Mouse (Mus musculus) CH12.LX (cell line): ENCODE results near the gene Rhof. TPM values are rescaled to one million over a fixed set of nuclear protein-coding genes. Genes with fewer than 3 reads are reported as not detected.

Experiments used
- DNase-seq: peaks from one replicate; pipeline ENCODE4 v3.0.0-alpha.2; 2013; ENCODE audit errors: extremely low read depth
- H3K27ac ChIP-seq: 2 replicates; pipeline ENCODE4 v1.5.1; 2012; ENCODE audit warnings: low read depth, mild to moderate bottlenecking, control low read depth, moderate library complexity; ENCODE audit not compliant: insufficient read depth
- H3K27me3 ChIP-seq: replicated peaks from 2 replicates; pipeline ENCODE3; 2012; ENCODE audit warnings: inconsistent platforms
- H3K36me3 ChIP-seq, 2 experiments: replicated peaks in 1 of 2; 2 replicates each; pipeline versions ENCODE3 to v1.6.1; 2012; ENCODE audit warnings: inconsistent platforms in 1 of 2, low read length in 1 of 2, mild to moderate bottlenecking in 1 of 2, mixed read lengths in 1 of 2, moderate library complexity in 1 of 2; ENCODE audit not compliant: control insufficient read depth in 1 of 2, insufficient read depth in 1 of 2
- H3K4me1 ChIP-seq, 2 experiments: 2 replicates each; pipeline ENCODE4 v1.6.1; 2012; ENCODE audit warnings: inconsistent platforms in 1 of 2, moderate library complexity in 1 of 2; ENCODE audit not compliant: insufficient read depth in 2 of 2, control insufficient read depth in 1 of 2
- H3K4me2 ChIP-seq: 2 replicates; pipeline ENCODE4 v1.6.1; 2012; ENCODE audit warnings: low read depth, mild to moderate bottlenecking, control low read depth; ENCODE audit not compliant: poor library complexity, insufficient read depth, severe bottlenecking
- H3K4me3 ChIP-seq, 3 experiments: fragments of 150-350 bp in 1 of 3; sonication (generic) in 1 of 3; replicated peaks in 1 of 3; 2 replicates each; pipeline versions ENCODE3 to v1.5.1; 2011 to 2012; ENCODE audit warnings: low read depth in 2 of 3, low read length in 2 of 3, mild to moderate bottlenecking in 2 of 3, moderate library complexity in 2 of 3, control low read depth in 1 of 3, improper control_type of control experiment in 1 of 3, inconsistent platforms in 1 of 3, mixed read lengths in 1 of 3; ENCODE audit not compliant: poor library complexity in 1 of 3
- H3K79me2 ChIP-seq: replicated peaks from 2 replicates; pipeline ENCODE4 v1.6.1; 2012; ENCODE audit warnings: mild to moderate bottlenecking, moderate library complexity; ENCODE audit not compliant: control insufficient read depth, poor library complexity, insufficient read depth, severe bottlenecking; ENCODE audit errors: extremely low read depth
- H3K9ac ChIP-seq: 2 replicates; pipeline ENCODE4 v1.6.1; 2012; ENCODE audit warnings: low read depth, mild to moderate bottlenecking, control low read depth, moderate library complexity; ENCODE audit not compliant: insufficient read depth
- H3K9me3 ChIP-seq: replicated peaks from 2 replicates; pipeline ENCODE3; 2012; ENCODE audit warnings: low read length, inconsistent platforms, mixed read lengths
- CHD1 ChIP-seq: IDR thresholded peaks from 2 replicates; pipeline ENCODE4 v1.6.1; 2012; ENCODE audit warnings: low read depth, low read length, improper control_type of control experiment, inconsistent platforms
- CHD2 ChIP-seq: IDR thresholded peaks from 2 replicates; pipeline ENCODE4 v1.6.1; 2011; ENCODE audit warnings: low read length, improper control_type of control experiment
- E2F4 ChIP-seq: IDR thresholded peaks from 2 replicates; pipeline ENCODE4 v1.6.1; 2011; ENCODE audit warnings: low read depth, low read length, improper control_type of control experiment; ENCODE audit not compliant: insufficient replicate concordance
- ELF1 ChIP-seq: IDR thresholded peaks from 2 replicates; pipeline ENCODE4 v1.6.1; 2014; ENCODE audit warnings: low read depth, mild to moderate bottlenecking, inconsistent platforms, low read length, improper control_type of control experiment
- EP300 ChIP-seq: IDR thresholded peaks from 2 replicates; pipeline ENCODE4 v1.6.1; 2011; ENCODE audit warnings: low read length, improper control_type of control experiment
- ETS1 ChIP-seq: conservative IDR thresholded peaks from 2 replicates; pipeline ENCODE4 v1.6.1; 2012; ENCODE audit warnings: low read depth, mild to moderate bottlenecking, inconsistent platforms, low read length, improper control_type of control experiment, moderate library complexity
- GABPA ChIP-seq: IDR thresholded peaks from 2 replicates; pipeline ENCODE4 v1.6.1; 2012; ENCODE audit warnings: low read depth, low read length, improper control_type of control experiment, inconsistent platforms; ENCODE audit not compliant: insufficient replicate concordance
- IRF4 ChIP-seq: IDR thresholded peaks from 2 replicates; pipeline ENCODE4 v1.6.1; 2014; ENCODE audit warnings: low read depth, mild to moderate bottlenecking, inconsistent platforms, low read length, improper control_type of control experiment
- JUND ChIP-seq: conservative IDR thresholded peaks from 2 replicates; pipeline ENCODE4 v1.6.1; 2011; ENCODE audit warnings: low read depth, low read length, improper control_type of control experiment
- MXI1 ChIP-seq: IDR thresholded peaks from 2 replicates; pipeline ENCODE4 v1.6.1; 2011; ENCODE audit warnings: mild to moderate bottlenecking, low read depth, low read length, improper control_type of control experiment
- NRF1 ChIP-seq: IDR thresholded peaks from 2 replicates; pipeline ENCODE4 v1.6.1; 2014; ENCODE audit warnings: low read depth, mild to moderate bottlenecking, inconsistent platforms, low read length, improper control_type of control experiment, moderate library complexity
- POLR2A ChIP-seq: IDR thresholded peaks from 2 replicates; pipeline ENCODE4 v1.6.1; 2011; ENCODE audit warnings: low read depth, mild to moderate bottlenecking, improper control_type of control experiment, low read length
- POLR2AphosphoS2 ChIP-seq: IDR thresholded peaks from 2 replicates; pipeline ENCODE4 v1.6.1; 2011; ENCODE audit warnings: low read depth, low read length, improper control_type of control experiment
- RAD21 ChIP-seq: IDR thresholded peaks from 2 replicates; pipeline ENCODE4 v1.6.1; 2011; ENCODE audit warnings: low read depth, mild to moderate bottlenecking, low read length, improper control_type of control experiment, moderate library complexity
- RCOR1 ChIP-seq: conservative IDR thresholded peaks from 2 replicates; pipeline ENCODE4 v1.6.1; 2012; ENCODE audit warnings: low read depth, mild to moderate bottlenecking, inconsistent platforms, low read length, improper control_type of control experiment
- SIN3A ChIP-seq: IDR thresholded peaks from 2 replicates; pipeline ENCODE4 v1.6.1; 2012; ENCODE audit warnings: low read length, improper control_type of control experiment, inconsistent platforms
- SMC3 ChIP-seq: IDR thresholded peaks from 2 replicates; pipeline ENCODE4 v1.6.1; 2011; ENCODE audit warnings: low read depth, low read length, improper control_type of control experiment
- USF1 ChIP-seq: IDR thresholded peaks from 2 replicates; pipeline ENCODE4 v1.6.1; 2014; ENCODE audit warnings: low read depth, mild to moderate bottlenecking, inconsistent platforms, low read length, improper control_type of control experiment
- USF2 ChIP-seq: conservative IDR thresholded peaks from 2 replicates; pipeline ENCODE4 v1.6.1; 2011; ENCODE audit warnings: low read depth, low read length, improper control_type of control experiment
- ZKSCAN1 ChIP-seq: IDR thresholded peaks from 2 replicates; pipeline ENCODE4 v1.6.1; 2012; ENCODE audit warnings: low read depth, inconsistent platforms, low read length, improper control_type of control experiment, borderline replicate concordance
- ZMIZ1 ChIP-seq: IDR thresholded peaks from 2 replicates; pipeline ENCODE4 v1.6.1; 2012; ENCODE audit warnings: low read depth, mild to moderate bottlenecking, inconsistent platforms, low read length, improper control_type of control experiment
- ZNF384 ChIP-seq: IDR thresholded peaks from 2 replicates; pipeline ENCODE4 v1.6.1; 2012; ENCODE audit warnings: low read depth, low read length, improper control_type of control experiment, inconsistent platforms
- dilution Hi-C: fragments of 300-500 bp; cut with MboI; formaldehyde crosslinking; loops from 2 replicates; pipeline ENCODE4 v1.14.3; 2020; ENCODE audit warnings: low sequenced_read_pairs; ENCODE audit not compliant: extremely low pct_unique_long_range_greater_than_20kb, extremely low pct_ligation_motif_present
- in situ Hi-C: fragments of 300-500 bp; cut with MboI; formaldehyde crosslinking; loops from 3 replicates; pipeline ENCODE4 v1.14.3; 2019; ENCODE audit warnings: low sequenced_read_pairs, low pct_ligation_motif_present, low pct_unique_long_range_greater_than_20kb, mixed read lengths
- polyA plus RNA-seq: library from polyadenylated mRNA; unstranded; fragments of >175 nt; gene quantifications from 2 replicates; pipeline ENCODE4 v1.2.1, GENCODE M21; 2012; ENCODE audit warnings: low read depth; ENCODE audit not compliant: insufficient read length
- total RNA-seq, 2 experiments: library from RNA; depleted of rRNA; stranded (reverse); fragments of 300-350 nt in 1 of 2; fragments of >200 nt in 1 of 2; gene quantifications; 2 replicates each; pipeline ENCODE4 v1.2.3; 2012 to 2014

Gene Rhof
- total and polyA plus RNA-seq, 3 experiments = 33.6 to 56.9 (median 45.4) TPM

DNA sequence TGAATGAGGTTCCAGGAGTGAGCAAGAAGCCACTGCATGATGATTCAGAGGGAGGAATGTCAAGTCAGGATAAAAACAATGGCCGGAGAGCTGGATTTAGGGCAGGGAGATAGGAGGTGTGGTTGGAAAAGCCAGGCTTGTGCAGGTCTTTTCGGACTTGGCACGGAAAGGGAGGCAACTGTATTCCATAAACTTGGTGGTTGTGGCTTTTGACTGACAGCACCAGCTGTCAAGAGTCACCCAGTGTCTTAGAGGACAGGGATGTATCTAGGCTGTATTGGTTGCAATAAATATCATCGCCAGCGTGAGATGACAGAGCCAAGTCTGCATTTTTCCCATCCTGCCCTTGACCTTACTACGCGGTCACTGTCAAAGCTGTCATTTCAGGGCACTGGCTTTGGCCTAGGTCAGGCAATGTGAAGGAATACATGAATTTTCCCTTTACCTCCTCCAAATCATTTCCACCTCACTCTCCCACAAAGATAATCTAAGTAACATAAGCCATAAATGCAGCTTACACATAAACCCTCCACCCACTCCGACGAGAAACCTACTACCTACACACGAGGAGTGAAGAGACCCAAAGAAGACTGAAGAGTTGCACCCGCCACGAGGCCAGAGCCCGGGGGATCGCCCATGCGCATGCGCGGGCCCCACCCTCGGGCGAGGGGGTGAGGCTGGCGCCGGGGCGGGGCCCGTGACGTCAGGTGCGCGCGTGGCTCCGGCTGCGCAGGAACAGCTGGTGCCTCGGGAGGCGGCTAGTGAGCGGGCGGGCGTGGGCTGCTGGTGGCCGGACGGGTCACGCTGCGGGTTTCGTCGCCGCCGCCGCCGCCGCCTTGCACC, 56.7 kb downstream of the Rhof start (continued):
- TF ChIP-seq E2F4 (0 out of 2 replicates have a peak, but pooled peaks have one; percentile 55), ZNF384 (no peak), ELF1 (peak; percentile 30; the same call in 1 of the 2 replicates), RAD21 (no peak), GABPA (no peak), POLR2A (peak; percentile 89), ZKSCAN1 (no peak), IRF4 (peak; percentile 35; the same call in 1 of the 2 replicates), CHD1 (no peak), MXI1 (peak; percentile 97), SMC3 (no peak), POLR2AphosphoS2 (peak; percentile 93), NRF1 (peak; percentile 97), USF2 (no peak; the same call in 1 of the 2 replicates), JUND (no peak; the same call in 1 of the 2 replicates), ZMIZ1 (peak; percentile 98), SIN3A (peak; percentile 87), RCOR1 (no peak), CHD2 (no peak), USF1 (peak; percentile 37)

- Histone ChIP-seq H3K4me2 (no peak overlapping the region), H3K27ac (no peak overlapping the region), H3K4me3 (no peak overlapping the region), H3K9ac (no peak overlapping the region), H3K36me3 (no peaks in the 10 kb centered on the region), H3K9me3 (peaks cover 4% of the 10 kb centered on the region), H3K27me3 (no peaks in the 10 kb centered on the region), H3K4me1 (peaks cover 0 to 8% of the 10 kb centered on the region in 2 experiments; a peak in 3 of 4 replicates), H3K79me2 (no peaks in the 10 kb centered on the region)
- no peak for DNase-seq
- dilution Hi-C loops (no loop called here), in situ Hi-C loops (loop anchor here (5.0 kb wide), 1 partner anchor 104 kb away; no protein-coding TSS in a partner anchor)
- TF ChIP-seq ETS1 (no peak), GABPA (no peak), EP300 (no peak)
Measured at GRCm38 (mm10) chr5:123068714-123069113, 63.8 kb downstream of the Rhof start.
